Mouse (Mus musculus): Measurements from ENCODE around the gene Zcchc9. TPM values are rescaled to one million over a fixed set of nuclear protein-coding genes. Genes with fewer than 3 reads are reported as not detected.

Gene Zcchc9
- 26.2 and 30.1 TPM in 2 replicates for polyA plus RNA-seq (2015; fragmentation: Nextera tagmentation; extraction: Ambion mirVana)

DNA sequence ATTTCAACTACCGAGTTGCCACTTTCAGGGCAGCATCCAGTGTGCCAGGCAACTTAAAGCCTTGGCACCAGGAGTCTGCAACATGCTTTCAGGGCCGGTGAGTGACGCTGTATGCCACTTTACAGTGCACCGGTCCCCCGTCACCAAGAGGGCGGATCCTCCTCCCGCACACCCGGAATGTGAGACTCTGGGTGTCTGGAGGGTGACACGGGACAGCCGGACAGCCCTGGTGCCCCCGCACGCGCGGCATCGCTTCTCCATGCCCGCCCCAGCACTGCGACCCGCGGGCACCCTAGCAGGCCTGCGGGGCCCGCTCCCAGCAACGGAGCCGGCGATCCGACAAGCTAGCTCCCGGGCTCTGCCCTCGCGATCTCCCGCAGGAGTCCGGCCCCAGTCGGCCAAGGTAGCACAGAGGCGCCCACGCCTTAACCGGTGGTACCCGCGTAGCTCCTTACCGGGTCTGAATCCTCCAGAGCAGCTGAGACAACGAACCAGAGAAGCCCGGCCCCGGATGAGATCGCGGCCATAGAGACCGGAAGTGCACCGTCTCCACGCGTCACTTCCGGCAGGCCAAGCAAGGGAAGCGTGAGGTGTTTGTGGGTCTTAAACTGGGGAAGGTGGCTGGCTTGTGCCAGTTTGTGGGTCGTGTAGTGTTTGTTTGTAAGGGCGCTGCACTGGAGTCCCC is at the start of gene Zcchc9:
Gene Zcchc9, minus strand, starts transcription at position 551 of the 685 bp plus-strand sequence.
- WGBS, result under 1% methylated on average over 50 of the region's 50 CpGs
- H3K36me3 ChIP-seq (ENCODE audit: control insufficient read depth, insufficient read depth, low read length), result peaks cover 5% of the 10 kb centered on the region
- peak; percentile 99 for ATAC-seq
- H3K9me3 ChIP-seq (ENCODE audit: control insufficient read depth, low read length), result no peaks in the 10 kb centered on the region
- peak within 1 kb of the TSS; percentile 98 for H3K4me3 ChIP-seq (ENCODE audit: low read length)
- peak within 1 kb of the TSS; percentile 98 for H3K9ac ChIP-seq (ENCODE audit: low read depth, low read length)
- no peaks in the 10 kb centered on the region for H3K27me3 ChIP-seq (replicated peaks; ENCODE audit: control insufficient read depth, insufficient read depth, low read length)
- peak within 1 kb of the TSS; percentile 93 for H3K27ac ChIP-seq (ENCODE audit: low read length)
- peak within 1 kb of the TSS; percentile 77 for H3K4me2 ChIP-seq (ENCODE audit: low read depth, low read length)
- H3K4me1 ChIP-seq (ENCODE audit: control insufficient read depth, insufficient read depth, low read length), result no peaks in the 10 kb centered on the region; the same call in 1 of the 2 replicates

GRCm38 (mm10) chr13:91854412-91854811 is 46.9 kb upstream of the Zcchc9 start:
- WGBS, result 65% methylated on average over 3 of the region's 3 CpGs
- ATAC-seq, result no peak
- H3K9me3 ChIP-seq (ENCODE audit: control insufficient read depth, low read length), result no peaks in the 10 kb centered on the region

GRCm38 (mm10) chr13:91827876-91828275 is 20.4 kb upstream of the Zcchc9 start:
- Histone ChIP-seq H3K27ac (ENCODE audit: low read length) (no peak overlapping the region), H3K9me3 (ENCODE audit: control insufficient read depth, low read length) (no peaks in the 10 kb centered on the region), H3K36me3 (ENCODE audit: control insufficient read depth, insufficient read depth, low read length) (no peaks in the 10 kb centered on the region), H3K9ac (ENCODE audit: low read depth, low read length) (no peak overlapping the region), H3K27me3 (replicated peaks; ENCODE audit: control insufficient read depth, insufficient read depth, low read length) (no peaks in the 10 kb centered on the region), H3K4me3 (ENCODE audit: low read length) (no peak overlapping the region), H3K4me1 (ENCODE audit: control insufficient read depth, insufficient read depth, low read length) (no peaks in the 10 kb centered on the region), H3K4me2 (ENCODE audit: low read depth, low read length) (no peak overlapping the region)
- no peak for ATAC-seq

More at GRCm38 (mm10) chr13:91854412-91854811, 46.9 kb upstream of the Zcchc9 start:
- Histone ChIP-seq H3K27me3 (replicated peaks; ENCODE audit: control insufficient read depth, insufficient read depth, low read length) (no peaks in the 10 kb centered on the region), H3K36me3 (ENCODE audit: control insufficient read depth, insufficient read depth, low read length) (no peaks in the 10 kb centered on the region), H3K4me2 (ENCODE audit: low read depth, low read length) (no peak overlapping the region), H3K4me1 (ENCODE audit: control insufficient read depth, insufficient read depth, low read length) (no peaks in the 10 kb centered on the region), H3K4me3 (ENCODE audit: low read length) (no peak overlapping the region), H3K27ac (ENCODE audit: low read length) (no peak overlapping the region), H3K9ac (ENCODE audit: low read depth, low read length) (no peak overlapping the region)

- Histone ChIP-seq H3K9ac (ENCODE audit: low read depth, low read length) (no peak overlapping the region), H3K4me1 (ENCODE audit: control insufficient read depth, insufficient read depth, low read length) (no peaks in the 10 kb centered on the region), H3K36me3 (ENCODE audit: control insufficient read depth, insufficient read depth, low read length) (no peaks in the 10 kb centered on the region), H3K4me2 (ENCODE audit: low read depth, low read length) (no peak overlapping the region), H3K9me3 (ENCODE audit: control insufficient read depth, low read length) (no peaks in the 10 kb centered on the region), H3K27me3 (replicated peaks; ENCODE audit: control insufficient read depth, insufficient read depth, low read length) (no peaks in the 10 kb centered on the region), H3K4me3 (ENCODE audit: low read length) (no peak overlapping the region), H3K27ac (ENCODE audit: low read length) (no peak overlapping the region)
- WGBS, result 85% methylated on average over 2 of the region's 2 CpGs
- ATAC-seq, result no peak
Observed at GRCm38 (mm10) chr13:91826066-91826465, 18.6 kb upstream of the Zcchc9 start.

DNA sequence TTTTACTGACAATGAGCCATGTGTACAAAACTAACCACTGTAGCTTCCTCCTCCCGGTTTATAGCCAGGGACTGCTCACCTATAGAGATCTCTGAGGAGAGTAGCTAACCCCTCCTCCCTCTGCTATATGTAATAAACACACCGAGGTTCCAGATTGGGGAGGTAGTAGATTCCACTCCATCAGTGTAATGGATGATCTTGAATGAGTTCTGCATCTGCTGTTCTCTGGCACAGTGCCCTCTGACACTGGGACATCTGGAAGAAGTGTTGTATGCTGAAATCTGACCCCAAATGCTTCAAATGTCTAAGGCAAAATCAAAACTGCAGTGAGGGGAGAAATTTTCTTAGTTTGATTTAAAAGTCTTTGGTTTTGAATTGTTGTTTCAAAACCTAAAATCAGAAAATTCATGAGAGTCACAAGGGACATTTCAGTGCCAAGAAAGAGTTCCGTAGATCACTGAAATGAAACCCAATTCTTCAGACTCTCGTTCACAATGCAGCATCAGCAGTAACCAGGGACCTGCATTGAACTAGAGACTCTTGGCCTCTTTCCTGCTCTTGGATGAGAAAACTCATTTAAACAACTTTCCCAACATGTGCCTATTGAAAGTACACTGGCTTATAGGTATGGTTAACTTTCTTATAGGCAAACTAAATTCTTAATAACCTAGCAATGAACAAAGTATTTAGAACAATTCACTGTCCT is 17.5 kb upstream of the Zcchc9 start:
- no peak overlapping the region for H3K4me2 ChIP-seq (ENCODE audit: low read depth, low read length)
- no peaks in the 10 kb centered on the region for H3K4me1 ChIP-seq (ENCODE audit: control insufficient read depth, insufficient read depth, low read length)
- no peak for ATAC-seq
- no peak overlapping the region for H3K9ac ChIP-seq (ENCODE audit: low read depth, low read length)
- no peak overlapping the region for H3K4me3 ChIP-seq (ENCODE audit: low read length)
- 55% methylated on average over 4 of the region's 4 CpGs for whole genome bisulfite sequencing
- no peaks in the 10 kb centered on the region for H3K9me3 ChIP-seq (ENCODE audit: control insufficient read depth, low read length)
- H3K27me3 ChIP-seq (replicated peaks; ENCODE audit: control insufficient read depth, insufficient read depth, low read length), result no peaks in the 10 kb centered on the region
- no peak overlapping the region for H3K27ac ChIP-seq (ENCODE audit: low read length)
- H3K36me3 ChIP-seq (ENCODE audit: control insufficient read depth, insufficient read depth, low read length), result no peaks in the 10 kb centered on the region

GRCm38 (mm10) chr13:91823735-91824134 is 16.2 kb upstream of the Zcchc9 start:
- WGBS, result 76% methylated on average over 6 of the region's 6 CpGs
- H3K27ac ChIP-seq (ENCODE audit: low read length), result no peak overlapping the region
- no peak for ATAC-seq
- no peaks in the 10 kb centered on the region for H3K36me3 ChIP-seq (ENCODE audit: control insufficient read depth, insufficient read depth, low read length)
- no peaks in the 10 kb centered on the region for H3K27me3 ChIP-seq (replicated peaks; ENCODE audit: control insufficient read depth, insufficient read depth, low read length)
- H3K4me1 ChIP-seq (ENCODE audit: control insufficient read depth, insufficient read depth, low read length), result no peaks in the 10 kb centered on the region
- no peak overlapping the region for H3K4me2 ChIP-seq (ENCODE audit: low read depth, low read length)
- H3K4me3 ChIP-seq (ENCODE audit: low read length), result no peak overlapping the region
- no peaks in the 10 kb centered on the region for H3K9me3 ChIP-seq (ENCODE audit: control insufficient read depth, low read length)
- no peak overlapping the region for H3K9ac ChIP-seq (ENCODE audit: low read depth, low read length)

- 90% methylated on average over 5 of the region's 5 CpGs for WGBS
- H3K27me3 ChIP-seq (replicated peaks; ENCODE audit: control insufficient read depth, insufficient read depth, low read length), result no peaks in the 10 kb centered on the region
- no peak overlapping the region for H3K4me3 ChIP-seq (ENCODE audit: low read length)
- no peak for ATAC-seq
- H3K4me2 ChIP-seq (ENCODE audit: low read depth, low read length), result no peak overlapping the region
- H3K9me3 ChIP-seq (ENCODE audit: control insufficient read depth, low read length), result no peaks in the 10 kb centered on the region
- no peaks in the 10 kb centered on the region for H3K4me1 ChIP-seq (ENCODE audit: control insufficient read depth, insufficient read depth, low read length)
- H3K36me3 ChIP-seq (ENCODE audit: control insufficient read depth, insufficient read depth, low read length), result no peaks in the 10 kb centered on the region
- no peak overlapping the region for H3K9ac ChIP-seq (ENCODE audit: low read depth, low read length)
- no peak overlapping the region for H3K27ac ChIP-seq (ENCODE audit: low read length)
Observed at GRCm38 (mm10) chr13:91814670-91815069, 7.2 kb upstream of the Zcchc9 start.

- WGBS, result 33% methylated on average over 2 of the region's 2 CpGs
- Histone ChIP-seq H3K4me3 (ENCODE audit: low read length) (no peak overlapping the region), H3K9me3 (ENCODE audit: control insufficient read depth, low read length) (no peaks in the 10 kb centered on the region), H3K4me1 (ENCODE audit: control insufficient read depth, insufficient read depth, low read length) (no peaks in the 10 kb centered on the region; the same call in 1 of the 2 replicates), H3K36me3 (ENCODE audit: control insufficient read depth, insufficient read depth, low read length) (peaks cover 5% of the 10 kb centered on the region), H3K27me3 (replicated peaks; ENCODE audit: control insufficient read depth, insufficient read depth, low read length) (no peaks in the 10 kb centered on the region), H3K4me2 (ENCODE audit: low read depth, low read length) (no peak overlapping the region), H3K27ac (ENCODE audit: low read length) (no peak overlapping the region), H3K9ac (ENCODE audit: low read depth, low read length) (no peak overlapping the region)
- no peak for ATAC-seq
Observed at GRCm38 (mm10) chr13:91809476-91809875, 2.0 kb upstream of the Zcchc9 start.

DNA sequence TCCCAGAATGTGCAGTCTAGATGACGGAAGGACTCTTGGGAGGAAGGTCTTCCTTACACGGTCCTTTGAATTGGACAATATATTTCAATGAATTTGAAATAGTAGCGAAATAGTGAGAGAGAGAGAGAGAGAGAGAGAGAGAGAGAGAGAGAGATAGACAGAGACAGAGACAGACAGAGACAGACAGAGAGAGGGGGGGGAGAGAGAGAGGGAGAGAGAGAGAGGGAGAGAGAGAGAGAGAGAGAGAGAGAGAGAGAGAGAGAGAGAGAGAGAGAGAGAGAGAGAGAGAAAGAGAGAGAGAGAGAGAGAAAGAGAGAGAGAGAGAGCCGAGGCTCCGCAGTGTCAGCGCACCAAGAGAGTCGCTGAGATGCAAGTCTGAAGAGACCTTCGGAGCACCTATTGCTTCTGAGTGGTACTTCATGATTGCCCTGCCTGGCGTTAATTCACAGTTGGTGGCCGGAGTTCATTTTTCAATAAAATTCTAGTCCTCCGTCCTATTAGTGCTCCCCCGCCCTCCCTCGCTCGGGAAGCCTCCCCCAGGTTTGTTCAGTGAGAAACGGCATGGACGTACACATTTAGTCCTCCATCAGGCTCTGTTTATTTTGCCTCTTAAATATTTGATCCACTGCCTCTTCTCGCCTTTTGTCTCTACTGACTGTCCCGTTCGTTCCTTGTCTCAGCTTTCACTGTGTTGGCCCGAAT is 520 bp upstream of the Zcchc9 start:
- peak overlapping the region; percentile 98 for H3K9ac ChIP-seq (ENCODE audit: low read depth, low read length)
- 27% methylated on average over 20 of the region's 20 CpGs for WGBS
- H3K36me3 ChIP-seq (ENCODE audit: control insufficient read depth, insufficient read depth, low read length), result peaks cover 5% of the 10 kb centered on the region
- H3K27ac ChIP-seq (ENCODE audit: low read length), result peak overlapping the region; percentile 93
- peak overlapping the region; percentile 77 for H3K4me2 ChIP-seq (ENCODE audit: low read depth, low read length)
- H3K4me1 ChIP-seq (ENCODE audit: control insufficient read depth, insufficient read depth, low read length), result no peaks in the 10 kb centered on the region; the same call in 1 of the 2 replicates
- no peaks in the 10 kb centered on the region for H3K9me3 ChIP-seq (ENCODE audit: control insufficient read depth, low read length)
- H3K4me3 ChIP-seq (ENCODE audit: low read length), result peak overlapping the region; percentile 98
- ATAC-seq, result no peak
- H3K27me3 ChIP-seq (replicated peaks; ENCODE audit: control insufficient read depth, insufficient read depth, low read length), result no peaks in the 10 kb centered on the region
